Mouse (Mus musculus): ENCODE results near the gene Cep57l1. TPM values are rescaled to one million over a fixed set of nuclear protein-coding genes. Genes with fewer than 3 reads are reported as not detected.
"Not testable (repeated sequence)": the region's sequence is repeated elsewhere in the genome, so short reads cannot be mapped to it uniquely, and the experiment has no call there.

Cep57l1 gene
- total RNA-seq, 2 experiments from 2014 or later: 4.4 to 6.2 TPM

- DNase-seq; intact Hi-C loops (cut with DNase I): not testable (repeated sequence)
These were observed 9.0 kb upstream of the Cep57l1 start for GRCm38 (mm10) chr10:41818733-41819070.

DNA sequence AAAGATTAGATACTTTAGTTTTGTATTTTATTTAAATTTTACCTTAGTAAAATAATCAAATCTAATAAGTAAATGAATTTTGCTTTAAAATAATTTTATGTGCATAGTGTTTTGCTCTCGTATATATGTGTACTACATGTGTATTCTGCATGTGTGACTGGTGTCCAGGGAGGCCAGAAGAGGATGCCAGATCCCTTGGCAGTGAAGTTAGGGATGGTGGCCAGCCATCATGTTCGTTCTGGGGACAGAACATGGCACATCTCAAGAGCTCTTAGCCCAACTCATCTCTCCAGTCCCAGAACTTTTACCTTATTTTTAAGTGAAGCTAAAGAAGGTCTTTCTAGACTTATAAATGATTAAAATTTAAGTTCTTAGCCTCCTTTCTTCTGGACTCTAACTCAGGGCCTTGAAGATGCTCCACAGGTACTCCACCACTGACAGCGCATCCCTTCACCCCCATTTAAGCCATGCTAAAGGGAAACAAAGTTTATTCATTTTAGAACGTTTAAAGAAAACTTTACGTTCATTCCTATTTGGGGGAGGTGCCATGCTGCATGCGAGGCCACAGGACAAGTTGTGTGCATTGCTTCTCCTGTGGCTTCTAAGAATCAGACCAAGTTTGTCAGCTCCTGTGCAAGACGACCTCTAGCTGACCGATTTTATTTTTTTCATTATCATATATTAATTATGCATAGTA lies 8.5 kb upstream of the Cep57l1 start:
- no peak for DNase-seq
- intact Hi-C loops (cut with DNase I): no loop called here

DNA sequence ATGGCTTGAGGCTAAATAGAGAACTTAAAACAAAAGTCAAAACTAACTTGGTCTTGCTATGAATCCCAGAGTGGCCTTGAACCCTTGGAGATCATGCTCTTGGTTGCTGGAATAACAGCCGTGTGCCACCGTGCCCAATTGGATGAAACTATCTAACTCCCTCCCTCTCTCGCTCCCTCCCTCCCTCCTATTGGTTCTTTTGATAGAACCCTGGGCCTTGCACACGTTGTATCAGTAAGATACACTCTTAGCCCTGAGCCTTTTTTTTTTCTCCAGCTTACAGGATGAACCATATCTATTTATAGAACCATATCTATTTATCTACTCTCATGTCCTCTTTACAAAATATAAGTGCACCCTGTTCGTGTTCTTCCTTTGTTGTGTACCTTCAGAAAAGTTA lies 6.8 kb upstream of the Cep57l1 start:
- DNase-seq: no peak
- intact Hi-C loops (cut with DNase I): no loop called here

DNA sequence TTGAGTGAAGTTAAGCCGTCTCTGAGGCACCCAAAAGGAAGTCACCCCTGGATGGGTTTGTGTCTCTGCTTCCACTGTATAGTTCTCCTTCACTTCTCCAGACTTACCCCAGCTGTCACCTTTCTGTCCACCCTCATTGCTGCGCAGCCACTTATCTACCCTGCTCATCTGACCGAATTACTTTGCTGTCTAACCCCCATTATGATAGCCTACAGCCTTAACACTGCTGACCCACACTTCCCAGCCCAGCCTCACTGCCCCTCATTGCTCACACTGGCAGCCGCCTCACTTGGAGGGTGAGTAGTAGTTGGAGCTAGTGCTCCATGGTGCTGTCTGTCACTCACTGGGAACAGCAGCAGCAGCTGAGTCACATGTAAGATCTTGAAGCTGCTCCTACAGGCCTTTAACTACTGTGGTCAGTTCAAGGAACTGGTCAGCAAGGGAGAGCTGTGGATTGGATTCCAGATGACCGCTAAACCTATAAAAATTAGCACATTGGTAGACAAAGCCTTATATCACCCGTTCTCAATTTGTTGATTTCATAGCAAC lies 4.7 kb upstream of the Cep57l1 start:
- DNase-seq: no peak
- intact Hi-C loops (cut with DNase I): loop anchor here (5.0 kb wide), 2 partner anchors 73 to 463 kb away; partner anchors contain the start of gene Foxo3

DNA sequence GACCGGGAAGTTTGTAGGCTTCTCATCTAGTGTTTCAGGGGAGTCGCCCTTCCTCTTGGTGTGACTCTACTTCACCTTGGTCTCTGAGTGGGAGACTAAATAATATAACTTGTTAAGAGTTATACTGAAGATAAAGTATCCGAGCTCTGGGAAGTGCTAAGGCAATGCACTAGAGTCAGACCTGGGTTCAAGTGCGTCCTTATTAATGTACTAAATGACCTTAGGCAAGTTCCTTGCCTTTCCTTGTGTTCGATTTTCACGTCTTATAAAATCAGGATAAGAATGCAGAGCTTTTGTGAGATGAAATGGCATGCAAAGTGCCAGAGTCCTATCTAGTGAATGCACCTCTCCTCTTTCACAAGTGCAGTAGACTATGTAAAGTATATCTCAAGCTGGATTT lies 2.9 kb upstream of the Cep57l1 start:
- intact Hi-C loops (cut with DNase I): loop anchor here (5.0 kb wide), 2 partner anchors 75 to 465 kb away; partner anchors contain the start of gene Foxo3
- no peak for DNase-seq

DNA sequence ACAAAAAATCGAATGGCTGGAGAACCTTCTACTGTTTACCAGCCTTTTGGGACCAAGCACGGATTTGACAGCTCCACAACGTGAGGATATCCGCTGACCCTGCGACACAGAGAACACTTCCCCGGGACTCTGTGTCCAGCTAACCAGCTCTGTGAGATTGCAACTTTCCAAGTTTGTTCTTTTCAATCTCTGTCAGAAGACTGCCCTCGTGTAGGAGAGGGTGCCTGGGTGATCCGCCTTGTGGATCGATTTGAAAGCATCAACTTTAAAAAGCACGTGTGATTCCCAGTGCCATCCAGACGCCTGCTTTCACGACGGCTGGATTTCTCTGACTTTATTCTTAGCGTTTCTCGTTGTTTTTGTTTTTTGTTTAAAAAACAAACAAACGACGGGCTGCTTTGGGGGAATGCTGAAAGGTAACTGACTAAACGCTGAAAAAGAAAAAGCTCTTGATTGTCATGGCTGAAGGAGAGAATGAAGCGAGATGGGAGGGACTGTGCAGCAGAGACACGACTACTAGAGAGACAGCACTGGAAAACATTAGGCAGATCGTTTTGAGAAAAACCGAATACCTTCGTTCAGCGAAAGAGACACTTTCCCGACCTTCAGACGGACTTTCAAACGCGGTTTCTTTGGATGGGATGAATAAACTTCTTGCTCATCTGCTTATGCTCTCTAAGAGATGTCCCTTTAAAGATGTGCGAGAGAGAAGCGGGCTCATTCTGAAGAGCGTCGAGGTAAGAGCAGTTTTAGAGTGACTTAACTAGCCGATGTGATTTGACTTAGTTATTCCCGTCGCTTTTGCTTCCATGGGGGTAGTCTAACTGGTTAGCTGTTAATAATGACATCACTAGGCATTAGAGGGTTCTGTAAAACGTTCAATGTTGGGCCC lies 1.1 kb upstream of the Cep57l1 start:
- intact Hi-C loops (cut with DNase I): loop anchor here (5.0 kb wide), 2 partner anchors 76 to 466 kb away; partner anchors contain the start of gene Foxo3
- no peak for DNase-seq

GRCm38 (mm10) chr10:41809080-41809770 lies 446 bp downstream of the Cep57l1 start:
- intact Hi-C loops (cut with DNase I): loop anchor here (5.0 kb wide), 1 partner anchor 292 kb away; the partner anchor contains the start of gene Cd164
- peak; percentile 89 to 93 for DNase-seq

GRCm38 (mm10) chr10:41805729-41806355 lies 3.8 kb downstream of the Cep57l1 start:
- no peak for DNase-seq
- intact Hi-C loops (cut with DNase I): loop anchor here (5.0 kb wide), 1 partner anchor 289 kb away; the partner anchor contains the start of gene Cd164

DNA sequence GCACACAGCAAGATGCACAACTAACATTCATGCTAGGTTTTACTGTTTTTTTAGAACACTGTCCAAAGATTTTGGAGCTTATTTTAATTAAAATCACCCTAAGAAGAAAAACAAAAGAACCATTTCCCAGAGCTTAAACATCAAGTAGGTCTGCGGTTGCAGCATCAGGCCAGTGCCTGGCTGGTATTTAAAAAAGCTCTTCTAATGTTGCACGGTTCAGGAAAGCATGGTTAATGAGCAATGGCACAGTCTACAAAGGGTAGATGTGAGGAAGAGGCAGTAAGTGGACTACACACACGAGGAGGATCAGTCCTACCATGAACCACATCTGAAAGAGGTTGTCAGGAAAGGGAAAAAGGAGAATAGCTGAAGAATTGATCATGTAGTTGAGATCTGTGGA lies 5.0 kb downstream of the Cep57l1 start:
- intact Hi-C loops (cut with DNase I): loop anchor here (5.0 kb wide), 1 partner anchor 287 kb away; the partner anchor contains the start of gene Cd164
- DNase-seq: no peak

GRCm38 (mm10) chr10:41803467-41803866 lies 6.2 kb downstream of the Cep57l1 start:
- no peak for DNase-seq
- intact Hi-C loops (cut with DNase I): no loop called here

DNA sequence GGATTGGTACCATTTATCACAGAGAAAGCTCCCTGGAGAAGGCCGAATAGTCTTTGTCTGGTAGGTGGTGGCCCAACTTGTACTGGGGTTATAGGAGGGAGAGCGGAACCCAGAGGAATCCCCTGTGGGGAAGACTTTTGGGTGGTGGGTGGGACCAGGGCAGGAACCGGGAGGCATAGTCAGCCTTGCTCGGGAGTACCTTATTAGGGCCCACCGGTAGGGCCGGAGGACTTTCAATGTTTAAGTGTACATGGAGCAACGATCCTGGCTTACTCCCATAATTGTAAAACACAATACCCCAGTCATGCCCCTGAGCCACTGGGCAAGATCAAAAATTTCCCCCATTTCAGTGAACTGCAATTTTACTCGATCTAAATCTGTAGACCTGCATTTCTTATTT lies 12.4 kb downstream of the Cep57l1 start:
- intact Hi-C loops (cut with DNase I): no loop called here
- DNase-seq: no peak

GRCm38 (mm10) chr10:41792375-41792774 lies 17.3 kb downstream of the Cep57l1 start:
- intact Hi-C loops (cut with DNase I): no loop called here
- no peak for DNase-seq

DNA sequence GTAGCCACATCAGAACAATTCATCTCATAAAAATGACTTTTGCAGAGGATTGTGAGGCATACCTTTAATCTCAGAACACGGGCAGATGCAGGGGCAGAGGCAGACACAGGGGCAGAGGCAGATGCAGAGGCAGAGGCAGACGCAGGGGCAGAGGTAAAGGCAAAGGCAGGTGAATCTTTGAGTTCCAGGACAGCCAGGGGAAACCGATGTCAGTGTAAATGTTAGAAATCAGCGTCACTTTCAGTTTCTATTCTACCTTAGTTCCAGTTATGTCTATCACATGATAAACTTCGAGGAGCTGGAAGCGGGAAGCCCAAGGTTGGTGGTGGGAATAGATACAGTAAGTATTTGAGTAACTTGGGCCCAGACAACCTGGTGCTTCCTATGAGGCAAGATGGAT lies 42.4 kb downstream of the Cep57l1 start:
- intact Hi-C loops (cut with DNase I): no loop called here
- DNase-seq: no peak

- DNase-seq: no peak
- intact Hi-C loops (cut with DNase I): no loop called here
These were observed 43.4 kb downstream of the Cep57l1 start for GRCm38 (mm10) chr10:41766280-41766679.

- intact Hi-C loops (cut with DNase I): no loop called here
These were observed 44.1 kb downstream of the Cep57l1 start for GRCm38 (mm10) chr10:41765586-41765985.

DNA sequence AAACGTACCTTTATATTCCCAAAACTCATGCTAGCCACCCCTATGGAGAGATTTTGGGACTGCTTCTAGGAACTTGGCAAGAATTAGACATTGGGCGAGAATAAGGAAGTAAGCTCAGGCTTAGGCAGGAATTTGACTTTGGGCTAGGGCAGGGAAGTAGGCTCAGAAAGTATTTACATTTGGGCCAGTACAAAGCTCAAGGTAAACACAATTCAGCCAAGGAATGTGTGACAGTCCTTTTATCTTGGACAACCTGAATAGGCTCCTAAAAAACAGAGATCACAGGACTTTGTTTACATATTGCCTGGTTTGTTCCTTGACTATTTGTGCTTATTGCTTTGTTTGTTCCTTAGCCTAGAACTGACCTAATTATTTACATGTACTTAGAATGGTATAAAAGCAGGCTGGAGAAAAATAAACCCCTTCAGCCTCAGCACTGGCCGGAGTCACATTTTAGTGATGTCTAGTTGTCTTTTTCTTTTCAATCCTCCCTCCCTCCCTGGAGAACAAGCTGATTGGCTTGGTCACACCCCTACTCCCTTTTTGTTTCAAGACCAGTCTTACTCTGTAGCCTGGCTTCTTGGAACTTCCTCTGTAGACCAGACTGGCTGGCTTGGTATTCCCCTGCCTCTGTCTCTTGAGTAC lies 45.8 kb downstream of the Cep57l1 start:
- no peak for DNase-seq
- intact Hi-C loops (cut with DNase I): no loop called here

More at GRCm38 (mm10) chr10:41765586-41765985, 44.1 kb downstream of the Cep57l1 start:
- DNase-seq: no peak

- intact Hi-C loops (cut with DNase I): no loop called here
- no peak for DNase-seq
These were observed 48.8 kb downstream of the Cep57l1 start for GRCm38 (mm10) chr10:41760866-41761265.

DNA sequence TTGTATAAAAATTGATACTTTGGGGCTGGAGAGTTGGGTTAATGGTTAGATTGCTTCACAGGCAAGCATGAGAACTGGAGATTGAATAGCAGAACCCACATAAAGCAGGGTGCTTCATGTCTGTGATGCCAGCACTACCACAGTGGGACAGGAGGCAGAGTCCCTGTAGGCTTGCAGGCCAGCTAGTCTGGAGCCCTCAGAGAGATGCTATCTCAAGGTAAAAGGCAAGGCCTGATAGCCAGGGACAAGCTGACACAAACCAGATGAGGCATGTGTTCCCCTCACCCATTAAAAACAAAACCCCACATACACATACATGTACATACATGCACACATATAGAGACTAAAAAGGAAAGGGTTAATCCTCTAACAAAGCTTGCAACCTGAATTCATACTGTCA lies 51.6 kb downstream of the Cep57l1 start:
- intact Hi-C loops (cut with DNase I): no loop called here
- DNase-seq: no peak

GRCm38 (mm10) chr10:41757226-41757625 lies 52.4 kb downstream of the Cep57l1 start:
- DNase-seq: no peak
- intact Hi-C loops (cut with DNase I): no loop called here
